Mouse (Mus musculus): Measurements from ENCODE around the gene Slc25a34. TPM values are rescaled to one million over a fixed set of nuclear protein-coding genes. Genes with fewer than 3 reads are reported as not detected.

Gene Slc25a34
- total RNA-seq, 2 experiments from 2014 or later: 105 to 117 TPM

DNA sequence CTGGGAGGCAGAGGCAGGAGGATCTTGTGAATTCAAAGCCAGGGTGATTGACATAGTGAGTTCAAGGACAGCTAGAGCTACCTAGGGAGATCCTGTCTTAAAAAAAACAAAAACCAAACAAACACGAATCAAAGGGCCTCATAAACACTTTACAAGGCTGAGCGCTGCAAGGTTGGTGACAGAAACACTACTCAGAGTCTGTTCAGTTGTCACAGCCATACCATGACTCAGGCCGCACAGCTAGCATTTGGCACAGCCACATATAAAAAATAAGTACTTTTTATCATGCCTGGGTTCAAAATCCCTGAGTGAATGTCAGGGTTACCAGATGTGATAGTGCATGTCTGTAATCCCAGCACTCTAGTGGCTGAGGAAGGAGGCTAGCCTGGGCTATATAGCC is 23.6 kb upstream of the Slc25a34 start:
- intact Hi-C loops (cut with DNase I): no loop called here

DNA sequence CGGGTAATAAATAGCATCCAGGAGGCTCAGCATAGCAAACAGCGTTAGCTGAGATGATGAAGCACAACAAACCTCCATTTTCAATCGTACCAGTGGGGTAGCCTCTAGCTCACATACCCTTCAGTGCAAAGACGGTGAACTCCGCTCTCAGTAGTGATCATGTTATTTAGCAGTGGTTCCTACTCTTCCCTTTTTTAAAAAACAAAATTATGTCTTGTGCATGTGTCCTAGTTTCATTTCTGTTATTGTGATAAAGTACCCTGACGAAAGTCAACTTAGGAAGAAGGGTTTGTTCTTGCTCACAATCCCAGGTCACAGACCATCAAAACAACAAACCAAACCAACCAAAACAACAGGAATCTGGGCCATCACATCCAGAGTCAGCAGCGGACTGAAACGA is 22.4 kb upstream of the Slc25a34 start:
- DNase-seq (ENCODE audit: low spot score): no peak
- intact Hi-C loops (cut with DNase I): no loop called here

More for the DNA sequence above, 23.6 kb upstream of the Slc25a34 start:
- DNase-seq (ENCODE audit: low spot score): no peak

DNA sequence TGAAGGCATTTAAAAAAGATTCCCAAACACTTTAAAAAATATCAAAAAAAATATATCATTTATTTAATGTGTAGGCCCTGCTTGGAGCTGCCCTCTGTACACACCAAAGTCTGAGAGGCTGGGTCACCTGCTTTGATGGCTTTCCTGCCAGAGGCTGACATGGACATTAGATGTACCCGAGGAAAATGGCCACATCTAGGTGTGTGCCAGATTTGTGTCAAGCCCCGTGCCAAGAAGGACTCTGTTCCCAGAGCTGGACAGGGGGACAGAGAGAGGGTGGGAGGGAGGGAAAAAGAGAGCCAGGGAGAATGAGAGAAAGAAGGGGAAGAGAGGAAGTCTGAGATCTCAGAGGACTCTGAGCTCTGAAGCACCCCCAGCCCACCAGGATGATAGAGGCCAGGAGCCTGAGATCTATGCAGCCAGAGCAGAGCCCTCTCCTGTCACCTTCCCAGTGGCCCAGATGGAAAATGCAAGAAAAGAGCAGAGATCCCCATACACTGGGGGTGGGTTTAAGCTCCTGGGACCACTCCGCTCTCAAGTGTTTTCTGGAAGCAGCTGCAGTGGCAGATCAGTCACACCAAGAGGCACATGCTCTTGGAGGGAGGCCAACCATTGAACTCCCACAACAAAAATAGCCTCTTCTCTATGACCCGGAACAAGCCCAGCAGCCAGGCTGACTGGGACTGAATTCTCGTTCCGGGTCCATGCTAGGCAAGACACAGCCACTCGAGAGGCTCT is 19.7 kb upstream of the Slc25a34 start:
- intact Hi-C loops (cut with DNase I): no loop called here
- peak; percentile 64 for DNase-seq (ENCODE audit: low spot score)

DNA sequence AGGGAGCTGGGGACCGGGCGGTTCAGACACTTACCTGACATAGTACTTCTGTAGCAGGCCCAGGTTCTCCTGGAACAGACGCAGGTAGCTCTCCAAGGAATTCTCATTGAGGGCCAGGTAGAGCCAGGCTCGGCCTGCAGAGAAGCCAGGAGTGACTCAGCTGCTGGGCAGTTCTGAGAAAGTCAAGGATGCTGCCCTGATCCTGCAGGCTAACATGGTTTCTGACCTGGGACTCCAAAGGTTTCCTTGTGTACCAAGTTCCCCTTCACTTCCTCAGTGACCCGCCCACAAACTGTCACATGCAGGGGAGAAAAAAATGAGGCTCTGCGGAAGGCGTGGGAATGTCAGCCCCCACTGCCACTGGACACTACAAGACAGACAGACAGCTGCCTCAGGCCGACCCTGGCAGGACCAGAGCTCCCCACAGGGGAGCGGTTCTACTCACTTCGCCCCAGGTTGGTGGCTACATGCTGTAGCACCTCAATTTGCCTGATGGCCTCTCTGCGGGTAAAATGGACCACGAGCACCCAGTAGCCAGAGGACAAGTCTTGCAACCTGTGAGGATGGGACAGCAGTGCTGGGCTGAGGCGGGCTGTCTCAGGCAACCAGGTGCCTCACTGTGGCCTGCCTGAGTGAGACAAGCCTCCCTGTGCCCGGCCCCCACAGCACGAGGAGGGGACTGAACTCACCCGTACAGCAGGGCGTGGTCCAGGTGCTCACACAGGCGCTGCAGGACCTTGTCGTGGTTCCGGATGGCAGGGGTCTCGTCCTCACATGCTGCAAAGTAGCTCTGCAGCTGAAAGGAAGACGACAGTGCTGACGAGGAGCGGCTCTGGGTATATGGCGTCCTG is 18.6 kb upstream of the Slc25a34 start:
- DNase-seq (ENCODE audit: low spot score): no peak
- intact Hi-C loops (cut with DNase I): no loop called here

DNA sequence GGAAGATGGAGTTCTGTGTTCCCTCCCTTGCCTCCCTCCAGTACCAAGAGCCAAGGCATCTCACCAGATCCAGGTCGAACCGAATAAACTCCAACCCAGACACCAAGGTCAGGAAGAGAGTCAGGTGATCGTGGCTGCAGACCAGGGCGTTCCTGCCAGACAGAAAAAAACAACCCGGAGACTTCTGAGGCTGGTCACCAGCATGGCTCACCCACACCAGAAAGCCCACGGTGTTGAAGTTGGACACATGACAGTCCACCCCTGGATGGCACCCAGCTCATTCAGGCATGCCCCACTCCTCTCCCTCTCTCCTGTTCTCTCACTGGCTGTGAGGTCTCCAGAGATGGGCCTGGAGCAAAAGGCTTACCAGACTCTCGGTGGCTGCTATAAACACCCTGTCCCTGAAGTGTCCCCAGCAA is 17.7 kb upstream of the Slc25a34 start:
- DNase-seq (ENCODE audit: low spot score): peak; percentile 56
- intact Hi-C loops (cut with DNase I): no loop called here

DNA sequence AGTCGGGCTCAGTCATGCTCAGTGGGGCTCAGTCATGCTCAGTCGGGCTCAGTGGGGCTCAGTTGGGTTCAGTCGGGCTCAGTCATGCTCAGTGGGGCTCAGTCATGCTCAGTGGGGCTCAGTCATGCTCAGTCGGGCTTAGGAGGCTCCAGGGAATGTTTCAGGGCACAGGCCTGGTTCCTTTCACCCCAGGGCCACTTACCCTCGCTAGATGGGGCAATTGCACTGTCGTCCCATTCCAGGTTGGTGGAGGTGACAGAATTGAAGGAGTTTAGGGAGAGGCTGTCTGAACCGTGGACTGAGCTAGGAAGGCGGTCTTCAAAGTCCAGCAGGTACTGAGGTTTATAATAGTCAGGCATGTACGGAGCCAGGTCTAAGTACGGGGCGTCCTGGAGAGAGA is 15.9 kb upstream of the Slc25a34 start:
- no peak for DNase-seq (ENCODE audit: low spot score)
- intact Hi-C loops (cut with DNase I): no loop called here

DNA sequence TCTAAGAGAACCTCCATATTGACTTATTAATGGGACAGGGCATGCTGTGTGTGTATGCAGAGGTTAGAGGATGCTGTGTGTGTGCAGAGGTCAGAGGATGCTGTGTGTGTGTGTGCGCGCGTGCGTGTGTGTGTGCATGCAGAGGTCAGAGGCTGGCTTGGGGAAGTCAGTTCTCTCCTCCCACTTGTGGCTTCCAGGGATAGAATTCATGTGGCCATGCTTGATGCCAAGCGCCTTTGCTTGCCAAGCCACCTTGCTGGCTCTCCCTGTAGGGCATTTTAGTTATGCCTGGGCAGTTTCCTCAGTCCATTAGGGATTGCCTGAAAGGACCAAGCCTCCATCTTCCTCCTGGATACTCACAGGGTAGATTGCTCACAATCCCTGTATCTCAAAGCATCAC is 13.1 kb upstream of the Slc25a34 start:
- intact Hi-C loops (cut with DNase I): no loop called here
- DNase-seq (ENCODE audit: low spot score): no peak

DNA sequence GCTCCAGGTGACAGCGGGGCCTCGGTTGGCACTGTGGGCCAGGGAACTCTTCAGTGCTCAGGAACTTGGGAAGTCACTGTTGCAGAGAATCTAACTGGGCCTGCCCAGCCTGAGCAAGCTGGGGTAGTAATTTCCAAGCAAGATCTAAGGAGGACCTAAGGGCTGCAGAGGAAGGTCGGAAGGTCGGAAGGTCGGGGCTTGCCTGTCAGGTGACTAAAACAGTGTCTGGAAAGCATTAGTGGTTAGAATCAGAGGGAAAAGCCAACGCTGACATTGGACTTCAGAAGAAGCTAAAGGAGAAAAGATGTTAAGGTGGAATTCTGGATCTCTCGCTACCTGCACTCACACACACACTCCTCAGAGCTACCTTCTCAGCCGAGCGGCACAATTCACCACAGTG is 12.4 kb upstream of the Slc25a34 start:
- intact Hi-C loops (cut with DNase I): no loop called here
- no peak for DNase-seq (ENCODE audit: low spot score)

DNA sequence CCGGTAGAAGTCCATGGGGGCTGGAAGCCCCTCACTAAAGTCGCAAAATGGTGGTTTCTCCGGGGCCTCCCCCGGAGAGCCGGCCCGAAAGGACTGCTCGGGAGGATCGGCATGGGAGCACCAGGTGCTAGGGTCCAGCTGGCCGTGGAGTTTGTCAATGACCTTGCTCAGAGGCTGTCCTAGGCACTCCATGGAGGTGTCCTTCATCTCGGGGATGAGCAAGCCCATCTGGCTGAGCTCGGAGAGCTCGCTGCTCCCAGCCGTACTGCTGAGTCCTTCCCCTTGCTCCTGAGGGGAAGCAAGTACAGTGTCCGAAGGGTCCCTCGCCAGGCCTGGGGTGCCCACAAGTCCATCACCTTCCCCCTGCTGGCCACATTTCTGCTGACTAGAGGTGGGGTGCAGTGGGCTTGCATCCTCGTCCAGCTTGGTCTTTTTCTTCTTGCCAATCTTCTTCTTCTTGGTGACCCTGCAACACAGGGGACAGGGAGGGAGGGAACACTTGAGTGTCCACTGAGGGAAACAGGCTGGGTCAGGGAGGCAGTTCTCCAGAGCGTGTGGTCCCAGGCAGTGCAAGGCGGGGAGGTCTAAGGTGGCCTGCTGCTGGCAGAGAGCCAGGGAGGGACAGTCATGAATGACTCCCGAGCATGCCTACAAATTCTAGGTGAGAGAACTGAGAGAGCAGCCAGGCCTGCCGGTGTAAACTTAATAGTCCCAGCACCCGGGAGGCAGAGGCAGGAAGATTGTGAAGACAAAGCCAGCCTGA is 8.7 kb upstream of the Slc25a34 start:
- DNase-seq (ENCODE audit: low spot score): no peak
- intact Hi-C loops (cut with DNase I): no loop called here

DNA sequence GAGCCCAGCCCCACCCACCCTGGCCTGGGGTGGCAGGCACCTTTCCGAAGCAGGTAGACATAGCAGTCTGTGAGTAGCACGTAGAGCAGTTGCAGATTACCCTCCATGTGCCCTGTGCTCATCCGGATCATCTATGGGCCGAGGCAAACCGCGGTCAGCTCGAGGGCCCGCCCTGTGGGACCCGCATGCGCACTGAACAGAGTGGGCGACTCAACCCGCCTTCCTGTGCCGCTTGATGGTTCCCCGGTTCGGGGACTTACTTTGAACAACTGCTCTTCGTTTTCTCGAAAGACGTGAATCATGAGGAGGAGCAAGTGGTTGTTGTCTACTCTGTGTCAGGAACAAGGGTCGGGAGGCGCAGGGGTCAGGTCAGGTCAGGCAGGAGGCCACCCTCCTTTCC is 7.6 kb upstream of the Slc25a34 start:
- intact Hi-C loops (cut with DNase I): no loop called here
- DNase-seq (ENCODE audit: low spot score): no peak

DNA sequence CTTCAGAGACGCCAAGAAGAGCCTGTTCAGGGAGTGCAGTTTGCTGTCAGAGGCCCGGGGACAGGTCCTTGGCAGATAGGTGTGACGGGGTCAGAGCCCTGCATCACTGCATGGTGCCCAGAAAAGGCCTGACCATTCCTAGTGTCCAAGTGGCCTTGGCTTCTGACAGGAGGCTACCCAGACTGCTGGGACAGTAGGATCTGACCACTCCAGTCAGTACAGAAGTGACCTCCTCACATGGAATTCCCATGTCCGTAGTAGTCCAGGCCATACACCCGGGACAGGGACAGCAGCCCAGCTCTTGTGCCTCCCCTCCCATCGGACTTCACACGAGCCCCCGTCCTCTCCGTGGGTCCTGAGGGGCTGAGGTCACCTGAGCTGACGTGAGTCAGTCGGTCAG is 6.4 kb upstream of the Slc25a34 start:
- intact Hi-C loops (cut with DNase I): no loop called here

DNA sequence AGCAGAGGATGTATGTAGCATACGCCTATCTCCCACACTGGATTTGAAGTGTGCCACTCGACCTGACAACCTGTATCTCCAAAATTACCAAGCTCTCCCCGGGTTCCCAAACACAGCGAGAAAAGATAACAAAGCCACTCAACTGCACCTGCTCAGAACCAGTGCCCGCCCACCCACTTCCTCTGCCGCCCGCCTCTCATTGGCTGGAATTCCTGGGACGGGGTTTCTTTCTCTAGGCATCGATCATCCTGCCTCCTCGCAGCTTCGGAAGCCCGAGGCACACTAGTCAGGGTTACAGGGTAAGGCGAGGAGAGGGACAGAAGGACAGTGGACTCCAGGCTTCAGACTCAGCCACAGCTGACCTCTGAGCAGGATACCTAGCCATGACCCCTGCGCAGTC is 5.0 kb upstream of the Slc25a34 start:
- intact Hi-C loops (cut with DNase I): no loop called here
- DNase-seq (ENCODE audit: low spot score): no peak

More for the DNA sequence above, 6.4 kb upstream of the Slc25a34 start:
- no peak for DNase-seq (ENCODE audit: low spot score)

DNA sequence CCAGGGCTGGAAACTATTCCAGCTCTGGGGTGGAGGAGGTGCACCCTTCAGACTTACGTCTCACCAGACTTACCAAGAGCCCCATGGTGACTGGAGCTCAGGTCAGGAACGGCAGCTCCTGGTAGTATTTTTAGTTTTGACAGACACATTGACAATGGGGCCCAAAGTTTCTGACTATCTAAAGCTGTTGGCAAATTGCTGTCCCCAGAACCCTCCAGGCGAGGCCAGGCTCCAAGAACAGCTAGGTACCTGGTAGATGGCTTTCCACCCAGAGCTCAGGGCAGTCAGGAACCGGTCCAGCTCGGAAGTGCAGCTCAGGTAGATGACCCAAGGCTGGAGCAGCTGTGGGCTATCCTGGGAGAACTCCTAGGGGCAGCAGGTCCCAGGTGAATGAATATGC is 3.9 kb upstream of the Slc25a34 start:
- DNase-seq (ENCODE audit: low spot score): no peak
- intact Hi-C loops (cut with DNase I): no loop called here

DNA sequence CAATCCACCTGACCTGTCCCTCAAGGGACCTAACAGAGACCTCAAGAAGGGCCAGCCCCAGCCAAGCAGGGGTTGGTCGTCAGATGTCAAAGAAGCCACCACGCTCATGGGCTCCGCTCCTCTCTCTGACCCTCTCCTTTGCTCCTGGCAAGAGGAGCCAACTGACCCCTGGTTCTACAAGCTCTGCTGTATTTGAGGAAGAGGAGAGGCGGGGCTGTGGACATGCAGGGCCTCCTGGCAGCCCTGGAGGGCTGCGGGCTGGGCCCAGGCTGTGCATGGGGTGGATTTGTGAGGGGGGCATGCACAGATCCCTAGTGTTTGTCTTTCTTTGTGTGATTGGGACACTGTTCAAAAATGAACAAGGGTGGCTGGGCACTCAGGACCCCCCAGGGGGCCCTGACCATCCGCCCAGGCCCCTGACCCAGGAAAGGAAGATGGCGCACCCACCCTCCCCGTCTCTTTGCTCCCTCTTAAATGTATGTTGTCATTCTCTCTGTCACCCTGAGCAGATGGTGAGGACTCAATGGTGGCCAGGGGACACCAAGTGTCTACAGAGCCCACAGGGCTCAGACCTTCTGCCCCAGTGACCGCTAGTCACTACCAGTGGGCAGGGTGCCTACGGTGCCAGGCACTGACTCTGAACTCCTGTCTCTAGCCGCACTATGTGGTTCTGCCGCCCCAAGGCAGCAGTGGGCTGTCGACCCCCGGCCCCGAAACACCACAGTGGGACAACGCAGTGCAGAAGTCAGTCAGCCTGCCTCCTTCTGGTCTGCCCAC is 2.3 kb upstream of the Slc25a34 start:
- intact Hi-C loops (cut with DNase I): no loop called here
- DNase-seq (ENCODE audit: low spot score): no peak

DNA sequence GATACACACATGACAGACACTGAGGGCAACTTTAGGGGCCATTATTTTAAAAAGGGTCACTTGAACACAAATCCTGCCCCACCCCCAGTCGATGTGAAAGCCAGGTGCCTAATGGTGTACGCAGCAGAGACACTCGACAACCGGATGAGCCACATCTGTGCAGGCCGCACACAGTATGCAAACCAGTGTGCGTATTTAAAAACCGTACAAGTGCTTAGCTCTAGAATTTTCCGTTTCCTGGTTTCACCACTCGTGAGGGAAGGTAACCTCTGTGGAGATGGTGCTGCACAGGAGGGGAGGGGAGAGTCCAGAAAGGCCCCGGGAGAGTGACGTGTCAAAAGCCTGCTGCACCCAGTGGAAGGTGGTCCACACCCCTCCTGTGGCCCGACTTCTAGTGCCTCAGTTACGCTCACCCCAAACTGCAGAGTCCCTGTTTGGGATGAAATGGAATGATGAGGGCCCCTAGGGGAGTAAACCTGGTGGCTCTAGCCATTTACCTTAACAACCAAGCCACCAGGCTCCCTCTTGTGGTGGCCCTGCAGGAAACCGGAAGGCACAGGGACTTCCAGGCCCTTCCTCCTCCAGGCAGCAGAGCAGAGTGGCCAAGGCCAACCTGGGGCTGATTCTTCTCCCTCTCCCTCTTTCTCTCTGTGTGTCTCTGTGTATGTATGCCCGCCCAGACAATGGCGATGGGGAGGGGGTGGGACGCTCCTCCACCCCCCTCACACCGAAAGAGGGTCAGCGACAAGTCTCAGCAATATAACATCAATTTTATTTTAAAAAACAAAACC is 1.6 kb upstream of the Slc25a34 start:
- DNase-seq (ENCODE audit: low spot score): no peak

DNA sequence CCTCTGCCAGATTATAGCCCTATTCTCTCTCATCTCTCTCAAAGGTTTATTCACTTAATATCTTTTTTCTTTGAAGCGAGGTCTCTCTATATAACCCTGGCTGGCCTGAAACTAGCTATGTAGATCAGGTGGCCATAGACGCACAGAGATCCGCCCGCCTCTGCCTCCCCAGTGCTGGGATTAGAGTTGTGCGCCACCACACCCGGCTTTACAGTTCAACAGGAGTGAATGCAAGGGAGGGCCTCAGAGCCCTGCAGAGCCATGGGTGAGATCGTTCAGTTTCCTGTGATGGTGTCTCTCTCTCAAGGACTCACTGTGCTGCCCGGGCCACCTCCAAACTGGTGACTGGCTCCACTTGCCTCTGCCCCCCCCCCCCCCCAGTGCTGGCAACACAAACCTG is 513 bp upstream of the Slc25a34 start:
- intact Hi-C loops (cut with DNase I): no loop called here
- DNase-seq (ENCODE audit: low spot score): no peak

More for the DNA sequence above, 1.6 kb upstream of the Slc25a34 start:
- intact Hi-C loops (cut with DNase I): no loop called here

DNA sequence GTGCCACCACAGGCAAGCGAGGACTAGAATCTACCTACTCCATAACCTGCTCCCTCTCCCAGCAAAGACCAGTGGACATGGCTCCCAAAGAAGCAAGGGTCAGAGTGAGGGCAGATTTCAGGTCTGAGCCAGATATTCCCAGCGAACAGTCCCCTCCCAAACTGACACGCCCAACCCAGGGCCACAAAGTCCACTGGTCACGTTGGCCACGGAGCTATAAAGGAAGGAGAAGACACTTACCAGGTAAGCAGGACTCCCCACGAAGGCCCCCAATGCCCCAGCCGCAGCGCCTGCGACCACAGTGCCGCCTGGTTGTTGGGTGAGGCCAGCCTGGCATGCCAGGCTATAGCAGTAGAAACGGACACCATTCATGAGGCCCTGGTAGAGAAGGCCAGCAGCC is 584 bp downstream of the Slc25a34 start:
- intact Hi-C loops (cut with DNase I): no loop called here
- no peak for DNase-seq (ENCODE audit: low spot score)

DNA sequence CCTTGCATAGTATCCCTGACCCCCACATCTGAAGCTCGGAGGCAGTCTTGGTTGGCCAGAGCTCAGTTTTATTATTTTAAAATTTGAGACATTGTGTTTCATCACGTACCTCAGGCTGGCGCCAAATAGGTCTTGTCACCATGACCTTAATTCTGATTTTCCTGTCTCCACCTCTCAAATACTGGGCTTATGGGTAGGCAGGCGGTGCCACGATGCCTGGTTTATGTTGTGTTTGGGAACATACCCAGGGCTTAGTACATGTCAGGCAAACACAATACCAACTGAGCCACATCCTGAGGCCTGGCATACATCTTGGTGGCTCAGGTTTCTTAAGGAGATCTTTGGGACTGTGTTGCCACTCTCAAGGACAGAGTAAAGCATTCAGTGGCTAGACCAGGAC is 1.0 kb downstream of the Slc25a34 start:
- intact Hi-C loops (cut with DNase I): no loop called here
- DNase-seq (ENCODE audit: low spot score): no peak

DNA sequence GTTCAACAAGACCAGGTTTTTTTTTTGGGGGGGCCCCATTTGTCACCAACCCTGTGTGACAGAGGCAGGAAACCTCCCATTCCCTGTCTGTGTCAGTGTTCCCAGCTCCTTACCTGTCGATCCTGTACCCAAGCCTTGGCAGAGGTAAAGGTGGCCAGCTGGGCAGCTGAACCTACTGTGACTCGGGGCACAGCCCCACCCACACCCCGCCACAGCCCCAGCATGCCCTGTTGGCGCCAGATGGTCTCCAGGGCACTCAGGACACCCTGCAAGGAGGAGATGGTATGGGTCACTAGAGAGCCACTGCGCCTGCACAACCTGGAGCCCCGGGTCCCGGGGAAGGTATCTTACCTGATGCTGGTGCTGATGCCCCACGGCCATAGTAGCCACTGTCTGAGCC is 1.5 kb downstream of the Slc25a34 start:
- no peak for DNase-seq (ENCODE audit: low spot score)
- intact Hi-C loops (cut with DNase I): no loop called here

Measured in heart, postnatal 25 days (tissue).